Mouse (Mus musculus): ENCODE measurements around the gene Xdh. TPM values are rescaled to one million over a fixed set of nuclear protein-coding genes. Genes with fewer than 3 reads are reported as not detected.

Gene Xdh
- polyA plus RNA-seq, 1 experiment from 2014 or later, result 3.3 TPM

DNA sequence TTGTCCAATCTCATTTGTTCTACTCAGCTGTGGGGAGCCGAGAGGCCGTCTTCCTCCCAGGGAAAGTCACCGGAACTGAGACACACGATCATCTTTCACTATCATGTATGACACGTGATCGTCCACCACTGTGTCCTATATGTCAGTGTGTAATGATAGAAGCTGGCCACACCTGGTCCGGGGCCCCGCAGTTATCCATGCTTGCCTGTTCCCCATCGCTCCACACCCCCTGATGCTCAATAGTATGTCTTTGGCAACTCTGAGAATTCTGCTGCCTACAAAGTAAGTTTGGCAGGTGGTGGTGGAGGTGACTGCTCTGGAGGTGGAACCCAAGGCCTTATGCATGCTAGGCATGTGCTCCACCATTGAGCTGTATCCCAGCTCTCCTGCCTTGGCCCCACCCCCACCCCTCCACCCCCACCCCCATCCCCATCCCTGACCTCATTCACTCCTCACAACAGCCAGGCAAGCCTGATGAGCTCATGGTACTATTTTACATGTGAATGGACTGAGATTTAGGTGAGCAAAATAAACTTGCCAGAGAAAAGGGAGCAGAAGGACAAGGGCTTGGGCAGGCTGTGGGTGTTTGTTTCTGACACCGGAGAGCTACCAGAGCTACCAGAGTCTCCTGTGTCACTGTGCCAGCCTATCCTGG, 70.6 kb downstream of the Xdh start:
- Histone ChIP-seq H3K4me3 (ENCODE audit: low read length) (no peak overlapping the region), H3K4me2 (ENCODE audit: low read depth, low read length) (no peak overlapping the region), H3K4me1 (ENCODE audit: control insufficient read depth, insufficient read depth, low read length) (no peaks in the 10 kb centered on the region), H3K27me3 (replicated peaks; ENCODE audit: control insufficient read depth, insufficient read depth, low read length) (no peaks in the 10 kb centered on the region), H3K36me3 (ENCODE audit: control insufficient read depth, insufficient read depth, low read length) (no peaks in the 10 kb centered on the region), H3K9me3 (ENCODE audit: control insufficient read depth, low read length) (no peaks in the 10 kb centered on the region), H3K27ac (ENCODE audit: low read length) (no peak overlapping the region), H3K9ac (ENCODE audit: low read depth, low read length) (no peak overlapping the region)
- WGBS, result 93% methylated on average over 10 of the region's 10 CpGs
- no peak for ATAC-seq

DNA sequence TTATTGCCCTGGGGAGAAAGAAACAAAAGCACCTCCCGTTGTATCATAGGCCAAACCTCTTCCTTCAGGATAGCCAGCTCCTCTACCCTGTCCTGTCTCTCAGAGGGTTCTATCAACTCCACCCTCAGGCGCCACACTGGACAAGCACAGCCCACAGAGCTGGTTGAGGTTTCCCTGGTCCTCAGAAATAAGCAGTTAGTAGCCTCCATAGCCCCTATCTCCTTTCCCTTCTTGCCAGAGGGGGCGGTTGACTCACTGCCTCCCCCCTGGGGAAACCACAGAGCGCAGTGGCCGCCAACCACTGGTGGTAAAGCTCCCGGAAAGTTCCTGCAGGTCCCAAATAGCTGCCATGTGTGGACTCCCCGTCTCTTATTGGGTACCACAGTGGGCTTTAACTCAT, 74.3 kb downstream of the Xdh start:
- Histone ChIP-seq H3K9ac (ENCODE audit: low read depth, low read length) (no peak overlapping the region), H3K27ac (ENCODE audit: low read length) (no peak overlapping the region), H3K27me3 (replicated peaks; ENCODE audit: control insufficient read depth, insufficient read depth, low read length) (no peaks in the 10 kb centered on the region), H3K4me3 (ENCODE audit: low read length) (no peak overlapping the region), H3K9me3 (ENCODE audit: control insufficient read depth, low read length) (no peaks in the 10 kb centered on the region), H3K4me2 (ENCODE audit: low read depth, low read length) (no peak overlapping the region), H3K4me1 (ENCODE audit: control insufficient read depth, insufficient read depth, low read length) (no peaks in the 10 kb centered on the region), H3K36me3 (ENCODE audit: control insufficient read depth, insufficient read depth, low read length) (no peaks in the 10 kb centered on the region)
- 83% methylated on average over 7 of the region's 7 CpGs for WGBS
- no peak for ATAC-seq

DNA sequence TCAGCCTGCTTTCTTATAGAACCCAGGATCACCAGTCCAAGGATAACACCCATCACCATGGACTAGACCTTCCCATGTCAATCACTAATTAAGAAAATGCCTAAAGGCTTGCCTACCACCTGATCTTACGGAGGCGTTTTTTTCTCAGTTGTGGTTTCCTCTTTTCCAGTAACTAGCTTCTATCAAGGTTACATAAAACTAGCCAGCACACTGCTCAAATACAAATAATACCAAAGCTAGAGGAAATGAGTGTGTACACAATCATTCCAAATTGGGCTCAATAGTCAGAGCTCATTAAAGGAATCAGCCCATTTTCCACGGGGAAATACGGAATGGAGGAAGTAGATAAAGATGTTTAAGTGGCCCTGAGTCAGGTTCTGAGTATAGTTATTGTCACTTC, 74.7 kb downstream of the Xdh start:
- Histone ChIP-seq H3K4me3 (ENCODE audit: low read length) (no peak overlapping the region), H3K27me3 (replicated peaks; ENCODE audit: control insufficient read depth, insufficient read depth, low read length) (no peaks in the 10 kb centered on the region), H3K36me3 (ENCODE audit: control insufficient read depth, insufficient read depth, low read length) (no peaks in the 10 kb centered on the region), H3K9me3 (ENCODE audit: control insufficient read depth, low read length) (no peaks in the 10 kb centered on the region), H3K9ac (ENCODE audit: low read depth, low read length) (no peak overlapping the region), H3K27ac (ENCODE audit: low read length) (no peak overlapping the region), H3K4me2 (ENCODE audit: low read depth, low read length) (no peak overlapping the region), H3K4me1 (ENCODE audit: control insufficient read depth, insufficient read depth, low read length) (no peaks in the 10 kb centered on the region)
- WGBS, result 82% methylated on average over 4 of the region's 4 CpGs
- ATAC-seq, result no peak

DNA sequence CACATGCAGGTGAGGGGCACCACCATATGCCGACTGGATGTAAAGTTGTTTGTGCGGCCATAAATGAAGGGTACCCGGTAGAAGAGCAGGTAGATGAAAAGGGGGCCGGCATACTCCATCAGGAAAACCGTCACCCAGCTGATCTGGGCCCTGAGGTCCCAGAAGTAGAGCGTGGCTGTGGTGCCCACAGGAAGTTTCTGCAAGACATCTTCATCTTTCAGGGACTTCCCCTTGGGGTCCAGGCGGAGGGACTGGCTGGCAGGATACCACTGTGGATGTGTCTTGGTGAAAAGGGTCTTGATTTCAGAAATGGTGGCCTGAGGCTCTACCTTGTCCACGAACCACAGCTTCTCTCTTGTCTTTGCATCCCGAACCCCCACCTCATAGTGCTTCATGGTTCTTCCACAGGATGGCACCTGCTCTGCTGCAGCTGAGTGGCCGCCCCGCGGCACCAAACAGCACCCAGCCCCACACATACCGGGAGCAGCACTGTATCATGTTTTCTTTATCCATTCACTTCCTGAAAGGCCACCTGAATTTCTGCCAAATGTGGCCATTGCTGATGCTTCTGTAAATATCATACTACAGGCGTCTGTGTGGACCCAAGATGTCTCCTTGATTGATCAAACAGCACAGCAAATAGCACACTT, 78.9 kb downstream of the Xdh start:
- H3K9me3 ChIP-seq (ENCODE audit: control insufficient read depth, low read length), result no peaks in the 10 kb centered on the region
- H3K27me3 ChIP-seq (replicated peaks; ENCODE audit: control insufficient read depth, insufficient read depth, low read length), result no peaks in the 10 kb centered on the region
- no peak for ATAC-seq
- H3K27ac ChIP-seq (ENCODE audit: low read length), result no peak overlapping the region
- WGBS, result 91% methylated on average over 14 of the region's 14 CpGs
- no peak overlapping the region for H3K4me3 ChIP-seq (ENCODE audit: low read length)
- H3K4me1 ChIP-seq (ENCODE audit: control insufficient read depth, insufficient read depth, low read length), result no peaks in the 10 kb centered on the region
- no peak overlapping the region for H3K9ac ChIP-seq (ENCODE audit: low read depth, low read length)
- H3K36me3 ChIP-seq (ENCODE audit: control insufficient read depth, insufficient read depth, low read length), result no peaks in the 10 kb centered on the region
- no peak overlapping the region for H3K4me2 ChIP-seq (ENCODE audit: low read depth, low read length)

GRCm38 (mm10) chr17:73869008-73869685, 80.8 kb downstream of the Xdh start:
- no peaks in the 10 kb centered on the region for H3K27me3 ChIP-seq (replicated peaks; ENCODE audit: control insufficient read depth, insufficient read depth, low read length)
- H3K36me3 ChIP-seq (ENCODE audit: control insufficient read depth, insufficient read depth, low read length), result no peaks in the 10 kb centered on the region
- H3K4me2 ChIP-seq (ENCODE audit: low read depth, low read length), result no peak overlapping the region
- no peak for ATAC-seq
- WGBS, result 94% methylated on average over 9 of the region's 9 CpGs
- no peaks in the 10 kb centered on the region for H3K4me1 ChIP-seq (ENCODE audit: control insufficient read depth, insufficient read depth, low read length)
- H3K9me3 ChIP-seq (ENCODE audit: control insufficient read depth, low read length), result no peaks in the 10 kb centered on the region
- no peak overlapping the region for H3K4me3 ChIP-seq (ENCODE audit: low read length)
- H3K9ac ChIP-seq (ENCODE audit: low read depth, low read length), result no peak overlapping the region
- H3K27ac ChIP-seq (ENCODE audit: low read length), result no peak overlapping the region

DNA sequence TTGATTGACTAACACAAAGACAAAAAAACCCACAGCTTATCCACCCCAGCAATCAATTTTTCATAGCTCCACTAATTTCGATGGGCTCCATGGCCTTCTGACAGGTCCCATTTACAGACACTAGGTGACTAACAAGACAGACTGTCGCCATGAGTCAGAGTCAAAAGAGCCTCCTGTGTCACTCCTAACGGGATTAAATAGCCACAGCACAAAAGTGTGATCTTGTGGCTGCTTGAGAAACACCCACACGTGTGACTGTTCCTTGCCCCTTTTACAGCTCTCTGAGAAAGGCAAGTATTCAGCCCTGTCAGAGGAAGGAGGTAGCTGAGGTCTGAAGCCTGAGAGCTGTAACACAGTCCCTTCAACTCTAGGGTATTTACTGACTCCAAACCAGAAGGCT, 96.3 kb downstream of the Xdh start:
- Histone ChIP-seq H3K27me3 (replicated peaks; ENCODE audit: control insufficient read depth, insufficient read depth, low read length) (no peaks in the 10 kb centered on the region), H3K4me3 (ENCODE audit: low read length) (no peak overlapping the region), H3K36me3 (ENCODE audit: control insufficient read depth, insufficient read depth, low read length) (no peaks in the 10 kb centered on the region), H3K4me1 (ENCODE audit: control insufficient read depth, insufficient read depth, low read length) (no peaks in the 10 kb centered on the region), H3K9ac (ENCODE audit: low read depth, low read length) (no peak overlapping the region), H3K9me3 (ENCODE audit: control insufficient read depth, low read length) (no peaks in the 10 kb centered on the region), H3K4me2 (ENCODE audit: low read depth, low read length) (no peak overlapping the region), H3K27ac (ENCODE audit: low read length) (no peak overlapping the region)
- no peak for ATAC-seq
- WGBS, result 74% methylated on average over 4 of the region's 4 CpGs

DNA sequence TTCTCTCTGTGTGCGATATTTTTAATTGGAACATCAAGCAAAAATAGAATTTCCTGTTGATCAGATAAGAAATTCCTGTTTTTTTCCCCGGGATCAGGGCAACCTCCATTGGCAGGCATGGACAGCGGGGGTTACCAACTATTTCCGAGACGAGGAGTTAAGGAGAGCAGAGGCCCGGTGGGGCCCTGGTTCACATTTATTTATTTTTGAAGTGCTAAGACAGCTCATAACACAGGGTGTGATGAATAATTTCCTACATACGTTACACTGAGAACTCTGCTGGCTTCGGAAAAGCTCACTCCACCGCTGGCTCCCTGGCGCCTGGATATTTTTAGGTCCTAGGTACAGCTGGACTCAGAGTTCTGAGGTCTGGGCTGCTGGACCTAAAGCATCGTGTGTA, 97.0 kb downstream of the Xdh start:
- no peak overlapping the region for H3K9ac ChIP-seq (ENCODE audit: low read depth, low read length)
- 67% methylated on average over 11 of the region's 11 CpGs for WGBS
- H3K27me3 ChIP-seq (replicated peaks; ENCODE audit: control insufficient read depth, insufficient read depth, low read length), result no peaks in the 10 kb centered on the region
- H3K4me3 ChIP-seq (ENCODE audit: low read length), result no peak overlapping the region
- no peak overlapping the region for H3K27ac ChIP-seq (ENCODE audit: low read length)
- no peaks in the 10 kb centered on the region for H3K9me3 ChIP-seq (ENCODE audit: control insufficient read depth, low read length)
- no peak for ATAC-seq
- no peaks in the 10 kb centered on the region for H3K4me1 ChIP-seq (ENCODE audit: control insufficient read depth, insufficient read depth, low read length)
- H3K36me3 ChIP-seq (ENCODE audit: control insufficient read depth, insufficient read depth, low read length), result no peaks in the 10 kb centered on the region
- no peak overlapping the region for H3K4me2 ChIP-seq (ENCODE audit: low read depth, low read length)

- Histone ChIP-seq H3K4me2 (ENCODE audit: low read depth, low read length) (no peak overlapping the region), H3K4me3 (ENCODE audit: low read length) (no peak overlapping the region), H3K9me3 (ENCODE audit: control insufficient read depth, low read length) (no peaks in the 10 kb centered on the region), H3K27ac (ENCODE audit: low read length) (no peak overlapping the region), H3K9ac (ENCODE audit: low read depth, low read length) (no peak overlapping the region), H3K27me3 (replicated peaks; ENCODE audit: control insufficient read depth, insufficient read depth, low read length) (no peaks in the 10 kb centered on the region), H3K36me3 (ENCODE audit: control insufficient read depth, insufficient read depth, low read length) (no peaks in the 10 kb centered on the region), H3K4me1 (ENCODE audit: control insufficient read depth, insufficient read depth, low read length) (no peaks in the 10 kb centered on the region)
- ATAC-seq, result no peak
- 92% methylated on average over 1 of the region's 1 CpGs for WGBS
Observed at GRCm38 (mm10) chr17:73847399-73847798, 102.6 kb downstream of the Xdh start.

DNA sequence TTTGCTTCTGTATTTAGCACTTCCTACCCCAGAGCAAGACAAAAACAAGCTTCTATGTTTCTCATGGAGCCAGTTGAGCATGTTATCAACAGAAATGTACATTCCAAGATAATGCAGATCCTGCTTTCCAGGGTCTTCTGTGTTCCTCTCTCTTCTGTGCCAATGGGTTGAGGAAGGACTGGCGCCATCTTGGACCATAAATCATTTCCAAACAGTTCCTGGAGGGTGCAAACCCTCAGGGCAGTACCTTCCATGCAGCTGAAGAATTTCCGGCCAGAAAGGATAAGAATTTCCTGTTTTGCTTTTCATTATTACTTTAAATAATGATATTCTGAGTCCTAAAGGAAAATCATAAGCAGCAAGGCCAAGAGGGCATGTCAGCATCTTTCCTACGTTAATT, 104.4 kb downstream of the Xdh start:
- ATAC-seq, result no peak
- 68% methylated on average over 3 of the region's 3 CpGs for WGBS

More for the DNA sequence above, 104.4 kb downstream of the Xdh start:
- Histone ChIP-seq H3K4me1 (ENCODE audit: control insufficient read depth, insufficient read depth, low read length) (no peaks in the 10 kb centered on the region), H3K9me3 (ENCODE audit: control insufficient read depth, low read length) (no peaks in the 10 kb centered on the region), H3K36me3 (ENCODE audit: control insufficient read depth, insufficient read depth, low read length) (no peaks in the 10 kb centered on the region), H3K9ac (ENCODE audit: low read depth, low read length) (no peak overlapping the region), H3K27ac (ENCODE audit: low read length) (no peak overlapping the region), H3K27me3 (replicated peaks; ENCODE audit: control insufficient read depth, insufficient read depth, low read length) (no peaks in the 10 kb centered on the region), H3K4me3 (ENCODE audit: low read length) (no peak overlapping the region), H3K4me2 (ENCODE audit: low read depth, low read length) (no peak overlapping the region)
